Mouse (Mus musculus) cerebellum, adult 11 months (tissue): Measurements from ENCODE around the gene Cd2bp2.

Experiments
- DNase-seq: peaks from one replicate; pipeline ENCODE4 v3.0.0; 2022

The Cd2bp2 gene

DNA sequence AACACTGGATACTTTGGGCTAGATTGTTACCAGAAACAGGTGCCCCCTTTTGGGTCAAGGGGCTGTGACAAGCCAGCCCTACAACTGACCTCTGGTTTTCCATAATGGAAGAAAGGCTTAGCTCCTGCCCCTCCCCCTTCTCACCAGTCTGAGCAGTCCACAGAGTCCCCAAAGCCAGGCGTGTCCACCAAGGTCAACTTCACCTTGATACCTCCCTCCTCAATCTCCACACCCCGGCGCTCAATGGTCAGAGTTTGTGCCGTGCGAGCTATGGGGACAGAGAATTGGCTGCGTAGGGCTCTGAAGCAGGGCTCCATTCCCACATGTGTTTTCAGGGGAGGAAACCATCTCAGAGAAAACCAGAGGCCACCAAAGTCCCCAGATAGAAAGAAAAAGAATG lies 21.6 kb upstream of the Cd2bp2 start:
- DNase-seq = no peak

GRCm38 (mm10) chr7:127216307-127216706 lies 20.5 kb upstream of the Cd2bp2 start:
- no peak for DNase-seq

DNA sequence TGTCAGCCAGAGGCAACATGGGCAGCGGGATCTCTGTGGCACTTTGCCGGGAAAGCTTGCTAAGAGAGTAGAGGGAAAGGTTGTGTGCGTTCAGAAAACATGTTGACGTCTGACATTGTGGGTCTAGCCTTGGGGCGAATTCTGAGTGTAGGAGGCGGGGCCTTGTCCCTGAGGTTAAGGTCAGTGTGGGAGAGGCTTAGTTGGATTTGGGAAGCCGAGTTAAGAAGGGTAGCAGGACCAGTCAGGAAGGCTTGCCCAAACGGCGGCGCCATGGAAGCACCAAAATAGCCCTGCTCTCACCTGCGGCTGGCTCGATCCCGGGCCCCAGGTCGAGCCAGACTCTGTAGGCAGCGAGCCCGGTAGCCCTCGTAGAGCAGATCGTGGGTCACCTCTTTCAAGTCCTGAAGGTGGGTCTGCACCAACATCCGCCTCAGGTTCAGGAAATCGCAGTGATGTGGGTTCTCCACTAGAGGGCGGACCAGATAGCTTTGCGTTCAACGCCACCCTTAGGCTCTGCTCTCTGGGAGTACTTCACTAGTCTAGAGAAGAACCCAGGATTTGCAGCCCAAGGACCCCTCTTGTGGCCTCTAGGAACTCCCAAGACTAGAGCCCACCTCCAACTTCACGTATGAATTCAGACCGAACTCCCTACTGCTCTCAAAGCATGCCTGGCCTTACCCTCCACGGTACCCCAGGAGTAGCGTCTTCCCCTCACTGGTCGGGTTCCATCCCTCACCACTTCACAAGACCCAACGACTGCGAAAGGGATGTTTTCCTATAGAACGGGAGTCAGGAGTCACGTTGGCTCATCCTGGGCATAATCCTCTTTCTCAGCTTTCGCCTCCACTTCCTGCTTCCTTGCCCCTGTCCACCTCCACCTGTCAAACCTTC lies 19.4 kb upstream of the Cd2bp2 start:
- no peak for DNase-seq

GRCm38 (mm10) chr7:127214521-127214920 lies 18.7 kb upstream of the Cd2bp2 start:
- no peak for DNase-seq

- DNase-seq = no peak
These were observed 18.1 kb upstream of the Cd2bp2 start for GRCm38 (mm10) chr7:127213930-127214329.

GRCm38 (mm10) chr7:127213485-127213884 lies 17.6 kb upstream of the Cd2bp2 start:
- no peak for DNase-seq

GRCm38 (mm10) chr7:127212432-127213250 lies 16.8 kb upstream of the Cd2bp2 start:
- no peak for DNase-seq

DNA sequence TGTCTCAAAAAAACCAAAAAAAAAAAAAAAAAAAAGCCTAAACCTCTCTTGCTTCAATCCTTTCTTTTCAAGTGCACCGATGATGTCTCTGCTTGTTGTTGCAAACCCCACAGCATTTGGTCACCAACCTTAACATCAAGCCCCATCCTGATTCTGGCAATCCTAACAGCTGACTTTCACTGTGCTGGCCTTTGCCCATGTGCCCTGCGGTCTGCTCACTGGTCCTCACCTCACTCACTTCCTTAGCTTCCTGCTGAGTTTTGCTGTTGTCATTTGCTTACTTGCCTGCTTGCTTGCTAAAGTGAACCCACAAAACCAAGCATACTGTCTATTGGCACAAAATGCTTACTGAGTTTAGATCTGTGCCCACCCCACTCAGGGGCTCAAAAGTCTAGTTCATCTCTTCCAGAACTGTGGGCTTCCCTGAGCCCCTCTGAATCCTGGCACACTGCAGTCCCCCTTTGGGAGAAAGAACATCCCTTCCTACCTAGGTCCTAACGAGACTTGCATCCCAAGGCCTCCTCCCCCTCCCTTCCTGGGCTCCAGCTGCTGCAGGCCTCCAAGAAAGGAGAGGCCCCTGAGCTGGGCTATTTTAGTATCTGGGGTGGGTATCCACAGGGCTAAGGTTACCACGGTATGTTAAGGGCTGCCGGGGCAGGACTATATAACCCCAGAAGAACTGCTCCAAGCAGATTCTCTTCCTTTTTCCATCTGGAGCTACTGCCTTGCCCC lies 15.3 kb upstream of the Cd2bp2 start:
- DNase-seq = no peak

DNA sequence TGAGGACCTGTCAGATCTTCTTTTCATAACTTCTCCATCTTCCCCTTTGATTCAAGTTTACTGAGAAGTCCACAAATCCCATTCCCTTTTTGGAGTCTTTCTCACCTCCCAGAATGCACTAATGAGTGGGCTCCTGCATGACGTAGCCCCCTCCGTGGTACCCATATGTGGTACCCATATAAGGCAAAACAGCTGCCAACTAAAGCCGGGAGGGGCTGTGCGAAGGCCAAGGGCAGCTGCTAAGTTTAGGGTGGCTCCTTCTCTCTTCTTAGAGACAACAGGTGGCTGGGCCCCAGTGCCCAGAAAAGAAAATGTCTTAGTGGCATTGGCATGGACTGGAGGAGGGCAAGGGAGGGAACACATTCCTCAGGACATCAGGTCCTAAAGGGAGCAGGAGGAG lies 14.4 kb upstream of the Cd2bp2 start:
- no peak for DNase-seq

GRCm38 (mm10) chr7:127209851-127210250 lies 14.0 kb upstream of the Cd2bp2 start:
- DNase-seq = no peak

GRCm38 (mm10) chr7:127208553-127209438 lies 12.9 kb upstream of the Cd2bp2 start, which contains the start of gene Mylpf:
Mylpf (plus strand) TSS chr7:127208890.
- DNase-seq = peak; percentile 91

DNA sequence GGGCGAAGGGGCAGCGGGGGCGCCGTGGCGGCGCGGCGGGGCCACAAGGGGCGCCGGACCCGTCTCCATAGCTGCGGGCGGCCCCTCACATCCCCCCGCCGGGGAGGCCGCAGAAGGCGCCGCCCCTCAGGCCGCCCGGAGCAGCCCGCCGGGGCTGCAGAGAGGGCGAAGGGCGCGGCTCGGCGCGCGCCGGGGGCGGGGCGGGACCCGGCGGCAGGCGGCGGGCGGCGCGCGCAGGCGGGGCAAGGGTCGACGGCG lies 12.4 kb upstream of the Cd2bp2 start, which contains the start of gene Tbc1d10b:
Gene Tbc1d10b, minus strand, starts transcription at position 174 of the 258 bp plus-strand sequence.
- no peak for DNase-seq

DNA sequence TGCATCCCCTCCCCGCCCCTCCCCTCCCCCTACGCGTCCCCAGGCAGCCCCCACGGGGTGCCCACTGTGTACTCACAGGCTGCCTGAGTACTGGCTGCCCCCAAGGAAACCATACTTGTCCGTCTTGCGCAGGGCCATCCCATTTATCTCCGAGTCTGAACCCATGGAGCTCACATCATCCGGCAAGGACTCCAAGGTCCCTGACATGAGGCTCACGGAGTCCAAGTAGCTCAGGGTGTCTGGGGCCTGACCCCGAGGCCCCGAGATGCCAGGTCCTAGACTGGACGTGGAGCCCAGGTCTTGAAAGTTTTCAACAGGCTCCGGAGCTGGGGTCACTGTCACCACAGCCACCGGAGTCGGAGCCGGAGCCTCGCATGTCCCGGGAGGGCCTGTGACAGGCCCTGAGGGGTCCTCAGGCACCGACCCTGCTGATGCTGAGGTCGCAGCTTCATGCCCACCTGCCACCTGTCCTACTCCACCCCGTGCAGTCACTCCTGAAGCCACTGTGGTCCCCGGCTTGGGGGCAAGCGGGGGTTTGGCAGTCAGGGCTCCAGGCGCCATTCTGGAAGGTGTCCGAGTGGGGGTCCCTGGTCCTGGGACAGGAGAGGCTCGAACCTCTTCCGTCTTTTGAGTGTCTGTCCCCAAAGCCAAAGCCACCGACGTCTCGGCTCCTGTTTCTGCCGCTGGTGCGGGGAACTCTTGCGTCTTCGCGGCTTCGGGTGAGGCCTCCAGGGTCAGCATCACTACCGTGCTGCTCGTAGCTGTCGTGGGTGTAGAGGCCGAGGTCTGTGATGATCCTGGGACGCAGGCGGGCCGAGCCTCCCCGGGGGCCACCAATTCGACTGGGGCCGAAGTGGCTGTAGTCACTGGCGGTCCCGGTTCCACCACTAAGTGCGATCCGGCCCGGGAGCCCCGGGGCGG lies 11.8 kb upstream of the Cd2bp2 start:
- DNase-seq = peak; percentile 32

DNA sequence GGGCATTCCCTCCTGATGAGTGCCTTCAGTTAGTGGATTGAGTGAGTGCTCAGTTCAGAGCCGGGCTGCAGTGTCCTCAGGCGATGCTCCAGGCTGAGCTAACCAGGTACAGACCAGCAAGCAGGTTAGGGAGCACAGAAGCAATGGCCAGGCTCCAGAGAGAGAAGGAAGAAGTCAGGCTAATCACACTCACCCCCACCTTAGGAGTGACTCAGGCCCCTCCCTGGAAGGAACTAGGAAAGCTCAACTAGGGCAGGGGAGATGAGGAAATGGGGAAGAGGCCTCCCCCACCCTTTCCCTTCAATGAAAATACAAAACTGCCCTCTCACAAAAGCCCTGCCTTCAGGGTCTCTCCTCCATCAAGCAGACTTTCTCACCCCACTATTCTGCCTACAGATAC lies 10.8 kb upstream of the Cd2bp2 start:
- DNase-seq = no peak

DNA sequence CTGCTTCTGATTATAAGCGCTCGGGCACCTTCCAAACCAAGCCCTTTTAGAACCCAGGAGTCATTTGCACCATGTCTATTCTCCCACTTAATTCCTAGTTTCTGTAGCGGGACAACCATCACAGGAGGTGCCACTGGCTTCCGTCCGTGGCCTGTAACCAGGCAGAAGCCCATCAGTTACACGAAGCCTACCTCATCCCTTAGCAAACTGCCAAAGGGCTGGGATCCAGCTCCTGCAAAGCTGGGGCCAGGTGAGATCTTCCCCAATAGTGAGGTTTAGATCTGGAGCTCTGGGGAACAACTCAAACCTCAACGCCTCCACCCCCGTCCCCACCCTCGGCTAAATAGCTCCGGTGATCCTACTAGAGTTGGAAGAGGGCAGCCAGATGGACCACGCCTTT lies 634 bp upstream of the Cd2bp2 start:
- DNase-seq = peak; percentile 28

GRCm38 (mm10) chr7:127194633-127195029 lies 1.2 kb downstream of the Cd2bp2 start:
- DNase-seq = peak; percentile 34

- peak; percentile 16 for DNase-seq
These were observed 1.7 kb downstream of the Cd2bp2 start for GRCm38 (mm10) chr7:127194011-127194632.

GRCm38 (mm10) chr7:127192989-127193388 lies 2.9 kb downstream of the Cd2bp2 start:
- DNase-seq = no peak

GRCm38 (mm10) chr7:127190672-127191071 lies 5.2 kb downstream of the Cd2bp2 start:
- no peak for DNase-seq
